Mouse (Mus musculus) left cerebral cortex, adult 6 months (tissue): ENCODE results near the gene Gm16430. TPM values are rescaled to one million over a fixed set of nuclear protein-coding genes. Genes with fewer than 3 reads are reported as not detected.

ENCODE experiments used
- long read RNA-seq, 2 experiments: library from polyadenylated mRNA; unstranded; transcript quantifications; one replicate each; pipeline ENCODE4 v2.0.0; 2019 to 2020
- polyA plus RNA-seq: library from polyadenylated mRNA; unstranded; fragments of <200 nt; fragmentation: Nextera tagmentation; gene quantifications from 2 replicates; pipeline ENCODE4 v1.2.3, GENCODE M21; 2021

Gm16430 gene
- not detected in 2 replicates for polyA plus RNA-seq
- long read RNA-seq, experiment 1 = 0 reads
- long read RNA-seq, experiment 2 = 0 reads

GRCm38 (mm10) chrX:54621911-54622310 is at the start of gene Gm16430:
Gene Gm16430, plus strand, starts transcription at chrX:54622211.

Other genes with a start within 250 kb of the Gm16430 start
- gene Gm16405, start 91.0 kb upstream of the Gm16430 start, polyA plus RNA-seq = not detected in 2 replicates